Mouse (Mus musculus): Measurements from ENCODE around the gene Rasgrf2. TPM values are rescaled to one million over a fixed set of nuclear protein-coding genes. Genes with fewer than 3 reads are reported as not detected.

The Rasgrf2 gene
- polyA plus RNA-seq (2014; fragmentation: Illumina TruSeq; extraction: RNeasy Lipid Tissue Mini Kit (QIAGEN cat#74804)): 3.0 TPM

DNA sequence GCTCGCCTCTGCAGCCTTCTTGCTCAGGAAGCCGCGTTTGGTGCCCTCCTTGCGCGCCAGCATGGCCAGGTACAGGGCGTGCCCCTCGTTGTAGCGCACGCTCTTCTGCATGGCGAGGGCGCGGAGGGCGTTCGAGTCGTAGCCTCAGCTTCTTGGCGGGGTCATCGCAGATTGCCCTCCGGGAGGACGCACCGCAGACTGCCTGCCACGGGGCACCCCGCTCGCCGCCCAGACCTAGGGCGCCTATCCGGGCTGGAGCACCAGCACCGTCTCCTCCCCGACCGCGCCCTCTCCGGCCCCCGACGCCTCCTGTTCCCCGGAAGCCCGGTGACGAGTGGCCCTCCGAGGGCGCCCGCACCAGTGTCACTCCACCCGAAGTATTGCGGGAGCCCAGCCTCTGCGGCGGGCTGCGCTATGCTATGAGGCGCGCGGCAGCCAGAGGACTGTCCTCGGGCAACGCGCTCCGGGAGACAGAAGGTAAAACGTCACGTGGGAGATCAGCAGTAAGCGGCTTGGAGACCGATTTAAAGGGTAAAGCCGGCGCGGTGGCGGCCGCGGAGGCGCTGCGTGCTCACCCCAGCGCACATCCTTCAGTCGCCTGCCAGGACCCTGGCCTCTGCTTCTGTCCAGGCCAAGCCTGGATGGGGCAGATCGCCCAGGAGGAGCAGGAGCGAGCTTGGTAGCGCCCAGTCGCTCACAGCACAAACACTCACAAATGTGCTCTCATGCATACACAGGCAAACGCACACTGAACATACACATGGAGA, at the start of gene Rasgrf2:
Rasgrf2 (minus strand) TSS at position 273 of the 767 bp plus-strand sequence.

DNA sequence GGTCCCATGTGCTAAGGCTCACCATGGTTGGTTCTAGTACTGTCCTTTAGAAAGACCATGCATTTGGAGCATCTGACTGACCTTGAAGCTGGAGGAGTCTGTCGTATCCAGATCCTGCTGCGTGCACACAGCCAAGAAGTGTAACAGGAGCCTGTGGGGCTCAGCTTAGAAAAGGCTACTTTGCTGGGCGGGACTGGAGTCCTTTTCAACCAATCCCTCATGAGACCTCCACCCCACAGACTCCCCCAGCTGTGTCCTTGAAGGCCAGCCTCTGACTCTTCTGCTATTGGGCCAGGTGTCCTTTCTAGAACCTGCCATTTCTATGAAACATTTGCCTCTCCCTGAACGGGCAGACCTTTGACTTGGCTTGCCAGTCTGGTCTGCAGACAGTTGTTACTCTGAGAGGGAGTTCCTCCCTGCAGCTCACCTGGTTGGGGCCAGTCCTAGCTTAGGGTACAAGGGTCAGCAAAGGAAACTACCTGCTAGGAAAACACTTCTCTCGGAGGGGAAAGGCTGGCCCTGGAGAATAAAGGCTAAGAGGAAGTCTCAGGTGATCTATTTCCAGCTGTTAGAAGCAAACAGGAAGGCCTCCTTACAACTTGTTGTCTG, 254.6 kb downstream of the Rasgrf2 start, which contains the start of gene Ckmt2:
Ckmt2 (minus strand) TSS at position 145 of the 609 bp plus-strand sequence.

Other genes with a start within 250 kb of the Rasgrf2 start
- not detected for gene Gm20379, start 174.3 kb upstream of the Rasgrf2 start, polyA plus RNA-seq (2014; fragmentation: Illumina TruSeq; extraction: RNeasy Lipid Tissue Mini Kit (QIAGEN cat#74804))
- 24.2 TPM for gene Dhfr, start 223.1 kb upstream of the Rasgrf2 start, polyA plus RNA-seq (2014; fragmentation: Illumina TruSeq; extraction: RNeasy Lipid Tissue Mini Kit (QIAGEN cat#74804))
- gene Msh3, start 223.3 kb upstream of the Rasgrf2 start, polyA plus RNA-seq (2014; fragmentation: Illumina TruSeq; extraction: RNeasy Lipid Tissue Mini Kit (QIAGEN cat#74804)): 51.6 TPM